Mouse (Mus musculus) CH12.LX (cell line): ENCODE measurements around the gene Lefty1.

Source experiments
- CHD2 ChIP-seq: IDR thresholded peaks from 2 replicates; pipeline ENCODE4 v1.6.1; 2011; ENCODE audit warnings: low read length, improper control_type of control experiment
- CTCF ChIP-seq, 2 experiments: IDR thresholded peaks in 1 of 2; conservative IDR thresholded peaks in 1 of 2; 2 replicates each; pipeline ENCODE4 v1.5.1; 2011 to 2012; ENCODE audit warnings: low read depth in 2 of 2, low read length in 2 of 2, improper control_type of control experiment in 1 of 2, inconsistent platforms in 1 of 2, mild to moderate bottlenecking in 1 of 2, moderate library complexity in 1 of 2
- EP300 ChIP-seq: IDR thresholded peaks from 2 replicates; pipeline ENCODE4 v1.6.1; 2011; ENCODE audit warnings: low read length, improper control_type of control experiment
- MAX ChIP-seq: IDR thresholded peaks from 2 replicates; pipeline ENCODE4 v1.6.1; 2011; ENCODE audit warnings: low read length, improper control_type of control experiment

GRCm38 (mm10) chr1:180917053-180917452 lies 17.8 kb upstream of the Lefty1 start:
- TF ChIP-seq EP300 (no peak), MAX (no peak), CTCF (conservative IDR thresholded peaks at IDR 0.05 in 1 of 2, IDR thresholded peaks at IDR 0.05 in 1 of 2; ENCODE audit: low read depth in 2 of 2, low read length in 2 of 2) (no peak), CHD2 (no peak)
